Mouse (Mus musculus): ENCODE results near the gene Il17a. TPM values are rescaled to one million over a fixed set of nuclear protein-coding genes. Genes with fewer than 3 reads are reported as not detected.
"Not testable (repeated sequence)": the region's sequence is repeated elsewhere in the genome, so short reads cannot be mapped to it uniquely, and the experiment has no call there.

The Il17a gene
- polyA plus RNA-seq, 1 experiment from 2014 or later, result not detected

- no peak for ATAC-seq (ENCODE audit: insufficient number of reproducible peaks, low FRiP score, low TSS enrichment, low read depth)
- no peak overlapping the region for H3K4me3 ChIP-seq
- no peaks in the 10 kb centered on the region for H3K9me3 ChIP-seq
- no peak overlapping the region for H3K9ac ChIP-seq
- no peak overlapping the region for H3K27ac ChIP-seq
- H3K27me3 ChIP-seq, result no peaks in the 10 kb centered on the region
- 78% methylated on average over 10 of the region's 10 CpGs for WGBS
- no peaks in the 10 kb centered on the region for H3K36me3 ChIP-seq
- H3K4me1 ChIP-seq, result no peaks in the 10 kb centered on the region
- no peak overlapping the region for H3K4me2 ChIP-seq
These were observed 23.7 kb downstream of the Il17a start for GRCm38 (mm10) chr1:20754439-20754838.

GRCm38 (mm10) chr1:20757586-20757985 lies 26.9 kb downstream of the Il17a start:
- no peak overlapping the region for H3K9ac ChIP-seq
- no peak for ATAC-seq (ENCODE audit: insufficient number of reproducible peaks, low FRiP score, low TSS enrichment, low read depth)
- no peaks in the 10 kb centered on the region for H3K36me3 ChIP-seq
- H3K4me3 ChIP-seq, result no peak overlapping the region
- H3K27ac ChIP-seq, result no peak overlapping the region
- H3K4me1 ChIP-seq, result no peaks in the 10 kb centered on the region
- no peaks in the 10 kb centered on the region for H3K9me3 ChIP-seq
- H3K4me2 ChIP-seq, result no peak overlapping the region
- H3K27me3 ChIP-seq, result no peaks in the 10 kb centered on the region
- WGBS, result 75% methylated on average over 3 of the region's 3 CpGs

GRCm38 (mm10) chr1:20759799-20760198 lies 29.1 kb downstream of the Il17a start:
- H3K4me2 ChIP-seq, result no peak overlapping the region
- no peaks in the 10 kb centered on the region for H3K36me3 ChIP-seq
- no peak for ATAC-seq (ENCODE audit: insufficient number of reproducible peaks, low FRiP score, low TSS enrichment, low read depth)
- H3K4me1 ChIP-seq, result no peaks in the 10 kb centered on the region
- no peak overlapping the region for H3K27ac ChIP-seq
- H3K4me3 ChIP-seq, result no peak overlapping the region
- no peaks in the 10 kb centered on the region for H3K27me3 ChIP-seq
- 88% methylated on average over 10 of the region's 10 CpGs for WGBS
- no peaks in the 10 kb centered on the region for H3K9me3 ChIP-seq
- H3K9ac ChIP-seq, result no peak overlapping the region

- Histone ChIP-seq H3K9me3 (no peaks in the 10 kb centered on the region), H3K27ac (no peak overlapping the region), H3K27me3 (no peaks in the 10 kb centered on the region), H3K9ac (no peak overlapping the region), H3K4me1 (no peaks in the 10 kb centered on the region), H3K36me3 (no peaks in the 10 kb centered on the region), H3K4me2 (no peak overlapping the region), H3K4me3 (no peak overlapping the region)
- WGBS, result 81% methylated on average over 5 of the region's 5 CpGs
- no peak for ATAC-seq (ENCODE audit: insufficient number of reproducible peaks, low FRiP score, low TSS enrichment, low read depth)
These were observed 29.6 kb downstream of the Il17a start for GRCm38 (mm10) chr1:20760331-20760730.

GRCm38 (mm10) chr1:20761411-20761810 lies 30.7 kb downstream of the Il17a start:
- Histone ChIP-seq H3K27ac (no peak overlapping the region), H3K4me1 (no peaks in the 10 kb centered on the region), H3K36me3 (no peaks in the 10 kb centered on the region), H3K4me3 (no peak overlapping the region), H3K4me2 (no peak overlapping the region), H3K9me3 (no peaks in the 10 kb centered on the region), H3K9ac (no peak overlapping the region), H3K27me3 (no peaks in the 10 kb centered on the region)
- 81% methylated on average over 4 of the region's 4 CpGs for WGBS
- ATAC-seq (ENCODE audit: insufficient number of reproducible peaks, low FRiP score, low TSS enrichment, low read depth), result no peak

- Histone ChIP-seq H3K27ac (no peak overlapping the region), H3K4me1 (no peaks in the 10 kb centered on the region), H3K9me3 (no peaks in the 10 kb centered on the region), H3K36me3 (no peaks in the 10 kb centered on the region), H3K4me2 (no peak overlapping the region), H3K4me3 (no peak overlapping the region), H3K27me3 (no peaks in the 10 kb centered on the region), H3K9ac (no peak overlapping the region)
- ATAC-seq (ENCODE audit: insufficient number of reproducible peaks, low FRiP score, low TSS enrichment, low read depth), result no peak
- 78% methylated on average over 6 of the region's 6 CpGs for WGBS
These were observed 35.8 kb downstream of the Il17a start for GRCm38 (mm10) chr1:20766526-20766925.

GRCm38 (mm10) chr1:20774026-20774730 lies 43.5 kb downstream of the Il17a start:
- not testable (repeated sequence) for ATAC-seq (ENCODE audit: insufficient number of reproducible peaks, low FRiP score, low TSS enrichment, low read depth); H3K4me2 ChIP-seq; H3K4me1 ChIP-seq; H3K9me3 ChIP-seq; H3K4me3 ChIP-seq; H3K9ac ChIP-seq; H3K36me3 ChIP-seq; H3K27ac ChIP-seq; H3K27me3 ChIP-seq
- 77% methylated on average over 4 of the region's 4 CpGs for WGBS

GRCm38 (mm10) chr1:20778366-20778765 lies 47.7 kb downstream of the Il17a start:
- no peak overlapping the region for H3K27ac ChIP-seq
- no peak for ATAC-seq (ENCODE audit: insufficient number of reproducible peaks, low FRiP score, low TSS enrichment, low read depth)
- no peaks in the 10 kb centered on the region for H3K9me3 ChIP-seq
- no peaks in the 10 kb centered on the region for H3K4me1 ChIP-seq
- no peak overlapping the region for H3K4me2 ChIP-seq
- no peaks in the 10 kb centered on the region for H3K27me3 ChIP-seq
- WGBS, result 82% methylated on average over 2 of the region's 2 CpGs
- no peak overlapping the region for H3K4me3 ChIP-seq
- H3K36me3 ChIP-seq, result no peaks in the 10 kb centered on the region
- no peak overlapping the region for H3K9ac ChIP-seq

MicroRNAs within 50 kb of the gene (microRNA counts, 519-probe panel; counts per million panel counts)
- microRNA mmu-miR-133b, result 3,907 counts per million, percentile 91 among the panel's probes with 10 or more counts

Small RNAs within 50 kb of the gene (microRNA-seq; reads per million reads assigned to microRNA genes)
- gene Mir133b, result 44.2 reads per million, percentile 40 among the genes with 10 or more reads in this experiment

Other genes with a start within 250 kb of the Il17a start
- gene Pkhd1, start 112.8 kb upstream of the Il17a start, polyA plus RNA-seq (2015; fragmentation: Nextera tagmentation; extraction: Ambion mirVana), result 0.10 and 0.20 TPM in 2 replicates
- 0.37 TPM in 1 of 2 replicates, not detected in the other for gene Il17f, start 59.7 kb downstream of the Il17a start, polyA plus RNA-seq (2015; fragmentation: Nextera tagmentation; extraction: Ambion mirVana)
- gene Mcm3, start 89.4 kb downstream of the Il17a start, polyA plus RNA-seq (2015; fragmentation: Nextera tagmentation; extraction: Ambion mirVana), result 115 and 118 TPM in 2 replicates
- gene Paqr8, start 159.7 kb downstream of the Il17a start, polyA plus RNA-seq (2015; fragmentation: Nextera tagmentation; extraction: Ambion mirVana), result 5.7 and 6.0 TPM in 2 replicates
- 2.9 and 3.4 TPM in 2 replicates for gene Efhc1, start 220.7 kb downstream of the Il17a start, polyA plus RNA-seq (2015; fragmentation: Nextera tagmentation; extraction: Ambion mirVana)

All from limb, embryonic 15.5 days (tissue).